Mouse (Mus musculus) embryonic facial prominence, embryonic 10.5 days (tissue): Measurements from ENCODE around the gene 5430403G16Rik. TPM values are rescaled to one million over a fixed set of nuclear protein-coding genes. Genes with fewer than 3 reads are reported as not detected.
"Not testable (repeated sequence)": the region's sequence is repeated elsewhere in the genome, so short reads cannot be mapped to it uniquely, and the experiment has no call there.

Source experiments
- DNase-seq: peaks from one replicate; pipeline ENCODE4 v3.0.0-alpha.2; 2017; ENCODE audit warnings: low spot score
- H3K27ac ChIP-seq: fragments of 300-500 bp; sonication (generic); replicated peaks from 2 replicates; pipeline ENCODE4 v1.5.1; 2016; ENCODE audit warnings: mild to moderate bottlenecking
- H3K27me3 ChIP-seq: fragments of 300-500 bp; sonication (generic); replicated peaks from 2 replicates; pipeline ENCODE4 v1.6.1; 2016; ENCODE audit warnings: low read depth, mild to moderate bottlenecking; ENCODE audit not compliant: poor library complexity, severe bottlenecking
- H3K36me3 ChIP-seq: fragments of 300-500 bp; sonication (generic); replicated peaks from 2 replicates; pipeline ENCODE4 v1.6.1; 2016; ENCODE audit warnings: mild to moderate bottlenecking, moderate library complexity
- H3K4me1 ChIP-seq: fragments of 300-500 bp; sonication (generic); 2 replicates; pipeline ENCODE4 v1.6.1; 2016
- H3K4me3 ChIP-seq: fragments of 300-500 bp; sonication (generic); 2 replicates; pipeline ENCODE4 v1.5.1; 2016; ENCODE audit warnings: mild to moderate bottlenecking, moderate library complexity
- H3K9me3 ChIP-seq: fragments of 300-500 bp; sonication (generic); 2 replicates; pipeline ENCODE4 v1.6.1; 2016; ENCODE audit warnings: mild to moderate bottlenecking
- WGBS: fragments of 180-500 bp; shearing (Covaris S2); methylation state at CpG from one replicate; pipeline ENCODE4 v1.1.7; 2016; 5-methylcytosine and 5-hydroxymethylcytosine counted together
- polyA plus RNA-seq: library from polyadenylated mRNA; unstranded; fragments of >200 nt; fragmentation: Nextera tagmentation; extraction: Ambion mirVana; gene quantifications from 2 replicates; pipeline ENCODE4 v1.2.1, GENCODE M21; 2016

The 5430403G16Rik gene
- polyA plus RNA-seq: 2.3 and 2.8 TPM in 2 replicates

- peak within 1 kb of the TSS; percentile 72 for H3K4me3 ChIP-seq
- peak within 1 kb of the TSS; percentile 88 for H3K27ac ChIP-seq
- under 1% methylated on average over 26 of the region's 26 CpGs for WGBS
- H3K36me3 ChIP-seq, H3K4me1 ChIP-seq, H3K9me3 ChIP-seq, H3K27me3 ChIP-seq: not testable (repeated sequence)
- DNase-seq: peak; percentile 83
Observed at GRCm38 (mm10) chr5:109690537-109691201, at the start of gene 5430403G16Rik. 5430403G16Rik (minus strand) TSS chr5:109691041.

- H3K36me3 ChIP-seq, H3K4me1 ChIP-seq, H3K4me3 ChIP-seq, H3K27me3 ChIP-seq, H3K27ac ChIP-seq, DNase-seq: not testable (repeated sequence)
- H3K9me3 ChIP-seq: peaks cover 12% of the 10 kb centered on the region; the same call in 1 of the 2 replicates
- 82% methylated on average over 3 of the region's 3 CpGs for WGBS
Observed at GRCm38 (mm10) chr5:109717341-109717740, 26.5 kb upstream of the 5430403G16Rik start.

GRCm38 (mm10) chr5:109691205-109691965 is 544 bp upstream of the 5430403G16Rik start:
- peak overlapping the region; percentile 72 for H3K4me3 ChIP-seq
- H3K36me3 ChIP-seq, DNase-seq, H3K4me1 ChIP-seq, H3K9me3 ChIP-seq, H3K27ac ChIP-seq, H3K27me3 ChIP-seq: not testable (repeated sequence)
- WGBS: 52% methylated on average over 5 of the region's 5 CpGs

- no peak overlapping the region for H3K27ac ChIP-seq
- H3K27me3 ChIP-seq: no peaks in the 10 kb centered on the region
- H3K9me3 ChIP-seq: peaks cover 44% of the 10 kb centered on the region; the same call in 1 of the 2 replicates
- peaks cover 3% of the 10 kb centered on the region for H3K36me3 ChIP-seq
- no peaks in the 10 kb centered on the region for H3K4me1 ChIP-seq
- no peak overlapping the region for H3K4me3 ChIP-seq
- WGBS: 64% methylated on average over 4 of the region's 4 CpGs
- no peak for DNase-seq
Observed at GRCm38 (mm10) chr5:109682921-109683320, 7.9 kb downstream of the 5430403G16Rik start.

Other genes starting within 250 kb of the 5430403G16Rik start
- 3.7 and 4.6 TPM in 2 replicates for gene Crlf2, start 132.0 kb downstream of the 5430403G16Rik start, polyA plus RNA-seq
- gene 4930522L14Rik, start 60.8 kb upstream of the 5430403G16Rik start, polyA plus RNA-seq: 10.0 and 11.4 TPM in 2 replicates
- 0.53 and 0.57 TPM in 2 replicates for gene Gm15446, start 232.4 kb upstream of the 5430403G16Rik start, polyA plus RNA-seq